In genomic region chr1:190161708-190162465, GRCm38 (mm10) we compare ENCODE assay signal across 9 mouse cellular contexts. TPM values are rescaled to one million over a fixed set of nuclear protein-coding genes. Genes with fewer than 3 reads are reported as not detected.
A peak's percentile ranks its signal among the peaks of the same experiment; 100 is the strongest.
DNase-seq lines count a peak whose midpoint lies in the region; ATAC-seq lines count a peak whose summit lies in the region.
"Had no signal": no experiment of that assay in that cellular context is flagged by ENCODE, and none has a peak within 500 bp of the region (broad histone marks: within the 10 kb centered on the region; RNA-seq: fewer than 3 reads in every experiment).

No protein-coding gene starts in this region.

- DNase-seq in heart, postnatal 4 days: peak; percentile 63
- no peak for DNase-seq in heart, adult 8-10 months (ENCODE audit: low spot score)
- DNase-seq in retina, postnatal 1 day: peak; percentile 55
- DNase-seq in retina, embryonic 14.5 days (ENCODE audit: low spot score): no peak
- DNase-seq in cerebellum, postnatal 10 days: peak; percentile 83
- no peak for DNase-seq in kidney, adult 8-10 months

- peak overlapping the region; percentile 27 for H3K4me2 ChIP-seq in stomach, embryonic 16.5 days (ENCODE audit: low read depth, low read length)
- H3K4me2 ChIP-seq: neural tube, embryonic 12.5 days had no signal

- no peaks in the 10 kb centered on the region for H3K36me3 ChIP-seq in stomach, embryonic 16.5 days (ENCODE audit: control insufficient read depth, insufficient read depth, low read length)

- no peak for ATAC-seq in stomach, embryonic 16.5 days (ENCODE audit: insufficient read depth, low FRiP score)

- no peak overlapping the region; the same call in 1 of the 2 replicates for H3K4me3 ChIP-seq in stomach, embryonic 16.5 days (replicated peaks; ENCODE audit: low read length)
- H3K4me3 ChIP-seq: neural tube, embryonic 12.5 days had no signal

- no peak overlapping the region for H3K27ac ChIP-seq in stomach, embryonic 16.5 days (ENCODE audit: low read length)
- H3K27ac ChIP-seq: liver, embryonic 14.5 days; neural tube, embryonic 12.5 days had no signal

- 67% methylated on average over 19 of the region's 19 CpGs for WGBS in stomach, embryonic 16.5 days

- no peaks in the 10 kb centered on the region for H3K4me1 ChIP-seq in stomach, embryonic 16.5 days (ENCODE audit: control insufficient read depth, insufficient read depth, low read length)

- H3K27me3 ChIP-seq in stomach, embryonic 16.5 days (ENCODE audit: control insufficient read depth, insufficient read depth, low read length): no peaks in the 10 kb centered on the region
- H3K27me3 ChIP-seq: neural tube, embryonic 12.5 days had no signal

- no peak overlapping the region for H3K9ac ChIP-seq in stomach, embryonic 16.5 days (ENCODE audit: low read length)
- H3K9ac ChIP-seq: liver, embryonic 14.5 days; neural tube, embryonic 12.5 days had no signal

- H3K9me3 ChIP-seq in stomach, embryonic 16.5 days (replicated peaks; ENCODE audit: control insufficient read depth, low read length): no peaks in the 10 kb centered on the region
- H3K9me3 ChIP-seq: neural tube, embryonic 12.5 days had no signal

RNA-seq across cellular contexts. Expression of gene Prox1, which starts 8.6 kb away (rescaled TPM):
- total RNA-seq in heart, postnatal 4 days (2021): 10 to 100 TPM; 57.6 to 58.0 TPM
- 10 to 100 TPM; 42.2 to 58.7 (median 51.7) TPM for total RNA-seq in heart, adult 8-10 months (2022)
- polyA plus RNA-seq in stomach, embryonic 16.5 days (2015; fragmentation: Nextera tagmentation; extraction: Ambion mirVana): 1.5 and 2.5 TPM in 2 replicates

Comparison
In these comparisons a context has a peak if more than half of its experiments do, and no peak if none do; other contexts are left out.
1. DNase-seq: peak in heart, postnatal 4 days (single experiment), retina, postnatal 1 day (single experiment) and cerebellum, postnatal 10 days (2 of 2); none in heart, adult 8-10 months (single experiment), retina, embryonic 14.5 days (single experiment) and kidney, adult 8-10 months (0 of 2).